Mouse (Mus musculus) forebrain, embryonic 11.5 days (tissue): ENCODE measurements around the gene Tnfrsf21. TPM values are rescaled to one million over a fixed set of nuclear protein-coding genes. Genes with fewer than 3 reads are reported as not detected.

ENCODE experiments used
- ATAC-seq: fragments of 200-750 bp; cut with Nextera tagmentation; replicated peaks from 2 replicates; pipeline ENCODE4 v1.8.0; 2017; ENCODE audit warnings: moderate TSS enrichment; ENCODE audit not compliant: low FRiP score
- DNase-seq: peaks from one replicate; pipeline ENCODE4 v3.0.0-alpha.2; 2017; ENCODE audit warnings: low spot score
- H3K27ac ChIP-seq: fragments of 300-500 bp; sonication (generic); 2 replicates; pipeline ENCODE4 v1.5.1; 2014; ENCODE audit warnings: low read depth, low read length
- H3K27me3 ChIP-seq: fragments of 300-500 bp; sonication (generic); 2 replicates; pipeline ENCODE4 v1.6.1; 2014; ENCODE audit warnings: mild to moderate bottlenecking, low read length, mixed read lengths; ENCODE audit not compliant: control insufficient read depth, insufficient read depth
- H3K36me3 ChIP-seq: fragments of 300-500 bp; sonication (generic); 2 replicates; pipeline ENCODE4 v1.6.1; 2014; ENCODE audit warnings: mild to moderate bottlenecking, low read length, moderate library complexity, mixed read lengths; ENCODE audit not compliant: control insufficient read depth, insufficient read depth
- H3K4me1 ChIP-seq: fragments of 300-500 bp; sonication (generic); replicated peaks from 2 replicates; pipeline ENCODE4 v1.6.1; 2014; ENCODE audit warnings: low read length, mixed read lengths; ENCODE audit not compliant: control insufficient read depth, insufficient read depth
- H3K4me2 ChIP-seq: fragments of 300-500 bp; sonication (generic); 2 replicates; pipeline ENCODE4 v1.6.1; 2014; ENCODE audit warnings: low read depth, mild to moderate bottlenecking, low read length, moderate library complexity, mixed read lengths; ENCODE audit not compliant: severe bottlenecking
- H3K4me3 ChIP-seq: fragments of 300-500 bp; sonication (generic); 2 replicates; pipeline ENCODE4 v1.5.1; 2014; ENCODE audit warnings: low read depth, low read length
- H3K9ac ChIP-seq: fragments of 300-500 bp; sonication (generic); 2 replicates; pipeline ENCODE4 v1.6.1; 2014; ENCODE audit warnings: low read length
- H3K9me3 ChIP-seq: fragments of 300-500 bp; sonication (generic); 2 replicates; pipeline ENCODE4 v1.6.1; 2016; ENCODE audit warnings: low read length, mixed read lengths; ENCODE audit not compliant: control insufficient read depth
- WGBS: fragments of 180-500 bp; shearing (Covaris S2); extraction: QIAGEN DNeasy Blood & Tissue Kit; methylation state at CpG from one replicate; pipeline ENCODE4 v1.1.7; 2014; 5-methylcytosine and 5-hydroxymethylcytosine counted together
- polyA plus RNA-seq: library from polyadenylated mRNA; unstranded; fragments of >200 nt; fragmentation: Nextera tagmentation; extraction: Ambion mirVana; gene quantifications from 2 replicates; pipeline ENCODE4 v1.2.1, GENCODE M21; 2014

Tnfrsf21 gene
- polyA plus RNA-seq, 1 experiment from 2014 or later = 33.4 TPM

DNA sequence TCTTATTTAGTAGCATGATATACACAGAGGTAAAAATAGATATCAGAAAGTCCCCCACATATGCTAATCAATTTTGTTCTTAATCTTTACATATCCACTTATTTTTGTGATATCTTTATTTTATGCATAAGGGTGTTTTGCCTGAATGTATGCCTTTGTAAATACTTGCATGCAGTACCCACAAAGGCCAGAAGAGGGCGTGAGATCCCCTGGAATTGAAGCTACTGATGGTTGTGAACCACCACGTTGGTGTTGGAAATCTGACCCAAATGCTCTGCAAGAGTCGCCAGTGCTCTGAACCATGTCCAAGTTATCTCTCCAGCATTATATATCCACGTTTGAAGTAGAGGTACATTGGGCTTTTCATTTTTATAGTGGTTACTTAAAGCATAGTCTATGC lies 28.7 kb upstream of the Tnfrsf21 start:
- Histone ChIP-seq H3K36me3 (no peaks in the 10 kb centered on the region), H3K4me1 (no peaks in the 10 kb centered on the region), H3K9ac (no peak overlapping the region), H3K9me3 (no peaks in the 10 kb centered on the region), H3K4me3 (no peak overlapping the region), H3K4me2 (no peak overlapping the region), H3K27ac (no peak overlapping the region), H3K27me3 (no peaks in the 10 kb centered on the region)
- 32% methylated on average over 4 of the region's 4 CpGs for WGBS
- no peak for DNase-seq
- no peak for ATAC-seq

DNA sequence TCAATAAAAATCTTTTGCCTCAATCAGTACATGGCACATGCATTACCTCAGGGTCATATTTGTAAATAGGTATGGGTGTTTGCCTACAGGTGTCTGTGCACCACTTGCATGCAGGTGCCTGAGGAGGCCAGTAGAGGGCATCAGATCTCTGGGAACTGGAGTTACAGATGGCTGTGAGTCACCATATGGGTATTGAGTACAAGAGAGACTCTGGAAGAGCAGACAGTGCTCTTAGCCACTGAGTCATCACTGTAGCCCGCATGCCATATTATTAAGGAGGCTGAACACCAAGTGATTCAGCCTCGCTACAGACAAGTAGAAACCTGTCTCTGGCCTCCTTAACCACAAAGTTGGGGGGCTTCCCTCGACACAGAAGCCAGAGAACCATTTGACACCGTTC lies 26.4 kb upstream of the Tnfrsf21 start:
- H3K4me2 ChIP-seq = no peak overlapping the region
- no peaks in the 10 kb centered on the region for H3K36me3 ChIP-seq
- H3K27ac ChIP-seq = no peak overlapping the region
- no peak for DNase-seq
- no peaks in the 10 kb centered on the region for H3K9me3 ChIP-seq
- WGBS = 90% methylated on average over 4 of the region's 4 CpGs
- H3K9ac ChIP-seq = no peak overlapping the region
- no peak for ATAC-seq
- no peak overlapping the region for H3K4me3 ChIP-seq
- H3K27me3 ChIP-seq = no peaks in the 10 kb centered on the region
- no peaks in the 10 kb centered on the region for H3K4me1 ChIP-seq

DNA sequence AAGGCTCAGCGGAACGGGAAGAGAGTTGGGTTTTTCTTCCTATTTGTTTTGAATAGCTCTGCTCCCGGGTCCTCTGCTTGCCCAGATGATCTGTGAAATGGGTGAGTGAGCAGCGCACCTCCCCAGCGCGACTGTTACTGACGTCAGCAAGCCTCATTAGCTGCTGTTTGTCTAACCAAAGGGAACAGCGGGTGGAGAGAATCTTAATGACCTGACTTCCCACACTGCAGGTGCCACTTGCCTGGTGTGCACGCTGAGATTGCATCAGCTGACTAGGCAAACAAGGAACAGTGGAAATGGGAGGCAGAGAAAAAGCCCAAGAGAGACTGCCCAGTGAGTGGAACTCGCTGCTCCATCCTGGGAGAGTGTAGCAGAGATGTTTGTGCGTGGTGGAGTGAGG lies 25.2 kb upstream of the Tnfrsf21 start:
- Histone ChIP-seq H3K27me3 (no peaks in the 10 kb centered on the region), H3K4me1 (no peaks in the 10 kb centered on the region), H3K4me3 (no peak overlapping the region), H3K36me3 (no peaks in the 10 kb centered on the region), H3K4me2 (no peak overlapping the region), H3K9me3 (no peaks in the 10 kb centered on the region), H3K27ac (no peak overlapping the region), H3K9ac (no peak overlapping the region)
- ATAC-seq = no peak
- WGBS = 60% methylated on average over 11 of the region's 11 CpGs
- no peak for DNase-seq

DNA sequence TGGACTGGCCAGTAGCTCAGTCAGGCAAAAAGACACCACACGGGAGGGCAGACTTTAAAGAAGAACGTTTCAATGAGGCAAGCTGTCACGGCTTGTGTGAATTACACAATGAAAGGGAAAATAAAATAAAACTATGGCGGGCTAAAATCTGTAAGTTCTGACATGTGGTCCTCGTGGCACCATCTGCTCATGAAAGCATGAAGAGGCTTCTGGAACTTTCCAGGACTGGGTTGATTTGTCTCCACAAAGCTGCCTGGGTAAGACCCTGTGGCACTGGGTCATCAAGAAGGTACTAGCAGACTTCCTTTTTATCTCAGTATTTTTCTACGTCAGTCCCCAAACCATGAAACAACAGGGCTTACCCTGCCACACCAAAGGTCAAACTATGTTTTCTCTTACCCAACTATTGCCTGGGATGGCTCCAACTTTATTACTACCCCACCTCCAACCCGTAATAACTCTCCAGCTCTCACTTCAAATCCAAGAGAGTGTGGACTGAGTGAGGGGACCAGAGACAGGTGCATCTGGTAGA lies 16.8 kb upstream of the Tnfrsf21 start:
- WGBS = 74% methylated on average over 7 of the region's 7 CpGs
- no peak overlapping the region for H3K4me2 ChIP-seq
- H3K27me3 ChIP-seq = no peaks in the 10 kb centered on the region
- H3K9ac ChIP-seq = no peak overlapping the region
- no peaks in the 10 kb centered on the region for H3K36me3 ChIP-seq
- no peaks in the 10 kb centered on the region for H3K4me1 ChIP-seq
- DNase-seq = no peak
- no peaks in the 10 kb centered on the region for H3K9me3 ChIP-seq
- H3K27ac ChIP-seq = no peak overlapping the region
- H3K4me3 ChIP-seq = no peak overlapping the region
- ATAC-seq = no peak

DNA sequence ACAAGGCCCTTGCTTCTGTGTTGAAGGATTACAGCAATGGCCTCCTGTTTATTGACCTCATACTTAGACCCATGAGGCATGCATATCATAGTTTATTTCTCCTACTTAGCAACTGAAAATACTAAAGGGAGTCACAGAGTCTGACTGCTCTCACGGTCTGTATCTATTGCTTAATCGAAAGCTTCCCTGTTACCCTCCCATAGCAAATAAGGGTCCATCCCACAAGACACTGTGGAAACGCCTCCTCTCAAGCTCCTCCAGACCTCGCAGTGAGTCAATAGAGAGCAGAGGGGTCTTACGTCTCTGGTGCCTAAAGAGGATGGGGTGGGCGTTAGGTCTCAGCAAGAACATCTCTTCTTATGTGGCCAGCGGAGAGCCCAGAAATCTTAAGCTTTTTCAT lies 15.8 kb upstream of the Tnfrsf21 start:
- Histone ChIP-seq H3K27ac (no peak overlapping the region), H3K9ac (no peak overlapping the region), H3K36me3 (no peaks in the 10 kb centered on the region), H3K9me3 (no peaks in the 10 kb centered on the region), H3K4me3 (no peak overlapping the region), H3K27me3 (no peaks in the 10 kb centered on the region), H3K4me1 (no peaks in the 10 kb centered on the region), H3K4me2 (no peak overlapping the region)
- no peak for ATAC-seq
- WGBS = 90% methylated on average over 7 of the region's 7 CpGs
- no peak for DNase-seq

DNA sequence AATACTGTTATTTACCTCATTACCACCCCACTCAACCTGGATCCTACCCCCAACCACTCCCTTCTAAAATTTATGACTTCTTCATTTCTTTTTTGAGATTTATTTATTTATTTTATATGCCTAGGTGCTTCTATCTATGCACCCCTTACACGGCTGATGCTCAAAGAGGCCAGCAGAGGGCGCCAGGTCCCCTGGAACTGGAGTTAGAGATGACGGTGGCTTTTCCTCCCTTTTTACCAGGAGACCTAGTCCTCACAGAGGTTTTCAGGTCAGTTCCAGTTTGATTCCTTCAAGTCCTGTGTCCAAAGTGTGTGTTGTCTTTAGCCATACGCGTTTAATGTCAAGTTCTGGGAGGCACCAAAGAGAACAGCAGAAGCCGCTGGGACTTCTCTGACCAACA lies 3.6 kb upstream of the Tnfrsf21 start:
- 18% methylated on average over 6 of the region's 6 CpGs for WGBS

DNA sequence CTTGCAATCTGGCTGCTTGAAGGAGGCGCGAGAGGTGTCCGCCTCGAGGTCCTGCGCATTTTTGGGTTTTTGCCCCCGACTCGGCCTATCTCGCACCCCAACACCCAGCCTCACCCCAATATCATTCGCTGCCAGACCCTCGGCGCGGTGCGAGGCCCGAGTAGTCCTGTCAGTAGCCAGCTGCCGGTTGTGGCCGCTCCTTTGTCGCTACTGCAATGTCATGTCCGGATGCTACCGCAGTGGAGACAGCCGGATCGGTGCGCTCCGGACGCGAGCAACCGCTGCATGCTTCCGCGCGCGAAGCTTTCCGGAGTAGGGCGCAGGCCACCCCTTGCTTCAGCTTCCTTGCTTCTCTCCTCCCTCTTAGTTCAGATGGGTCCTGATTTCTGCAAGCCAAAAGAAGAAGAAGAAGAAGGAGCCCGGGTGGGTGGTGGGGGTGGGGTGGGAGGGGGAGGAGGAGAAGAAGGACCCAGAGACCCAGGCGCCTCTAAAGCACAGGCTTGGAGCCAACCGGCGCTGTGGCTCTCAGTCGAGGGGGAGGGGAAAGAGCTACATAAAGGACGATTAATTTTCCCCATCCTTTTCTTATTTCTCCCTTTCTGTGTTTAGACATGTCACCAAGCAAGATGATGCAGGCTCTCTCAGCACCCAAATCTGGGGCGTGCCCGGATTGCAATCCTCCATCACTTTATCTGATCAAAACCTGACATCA lies 1.1 kb downstream of the Tnfrsf21 start:
- H3K4me1 ChIP-seq = no peaks in the 10 kb centered on the region; the same call in 1 of the 2 replicates
- H3K4me3 ChIP-seq = peak overlapping the region; percentile 79
- peak overlapping the region; percentile 91 for H3K9ac ChIP-seq
- no peak overlapping the region for H3K27ac ChIP-seq
- WGBS = 1% methylated on average over 39 of the region's 40 CpGs
- DNase-seq = peak; percentile 82
- peak overlapping the region; percentile 69 for H3K4me2 ChIP-seq
- ATAC-seq = peak; percentile 63
- no peaks in the 10 kb centered on the region for H3K36me3 ChIP-seq
- no peaks in the 10 kb centered on the region for H3K9me3 ChIP-seq
- no peaks in the 10 kb centered on the region for H3K27me3 ChIP-seq

More for the DNA sequence above, 3.6 kb upstream of the Tnfrsf21 start:
- H3K4me1 ChIP-seq = no peaks in the 10 kb centered on the region
- no peaks in the 10 kb centered on the region for H3K27me3 ChIP-seq
- peak; percentile 78 for DNase-seq
- no peak overlapping the region for H3K4me2 ChIP-seq
- H3K4me3 ChIP-seq = no peak overlapping the region
- H3K9me3 ChIP-seq = no peaks in the 10 kb centered on the region
- no peaks in the 10 kb centered on the region for H3K36me3 ChIP-seq
- no peak overlapping the region for H3K27ac ChIP-seq
- ATAC-seq = no peak
- H3K9ac ChIP-seq = no peak overlapping the region

DNA sequence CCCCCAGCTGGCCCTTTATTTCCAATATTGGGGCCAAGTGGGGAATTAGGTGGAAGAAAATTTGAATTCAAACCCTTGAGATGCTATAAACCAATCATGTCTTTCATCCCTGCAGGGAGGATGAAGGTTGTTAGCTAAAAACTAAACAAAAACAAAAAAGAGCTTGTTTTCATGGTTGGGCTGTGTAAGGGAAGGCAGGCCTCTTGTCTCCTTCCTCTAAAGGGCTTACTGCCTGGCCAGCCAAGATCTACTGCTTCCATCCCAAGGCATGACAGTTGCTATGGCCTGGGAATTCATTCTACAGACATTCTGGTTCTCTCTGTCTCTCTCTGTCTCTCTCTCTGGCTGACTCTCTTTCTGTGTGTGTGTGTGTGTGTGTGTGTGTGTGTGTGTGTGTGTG lies 1.7 kb downstream of the Tnfrsf21 start:
- no peak for DNase-seq
- no peaks in the 10 kb centered on the region; the same call in 1 of the 2 replicates for H3K4me1 ChIP-seq
- H3K27ac ChIP-seq = no peak overlapping the region
- no peaks in the 10 kb centered on the region for H3K27me3 ChIP-seq
- no peaks in the 10 kb centered on the region for H3K9me3 ChIP-seq
- no peaks in the 10 kb centered on the region; the same call in 1 of the 2 replicates for H3K36me3 ChIP-seq
- H3K4me2 ChIP-seq = peak overlapping the region; percentile 69
- H3K9ac ChIP-seq = peak overlapping the region; percentile 91
- no peak for ATAC-seq
- peak overlapping the region; percentile 79 for H3K4me3 ChIP-seq

DNA sequence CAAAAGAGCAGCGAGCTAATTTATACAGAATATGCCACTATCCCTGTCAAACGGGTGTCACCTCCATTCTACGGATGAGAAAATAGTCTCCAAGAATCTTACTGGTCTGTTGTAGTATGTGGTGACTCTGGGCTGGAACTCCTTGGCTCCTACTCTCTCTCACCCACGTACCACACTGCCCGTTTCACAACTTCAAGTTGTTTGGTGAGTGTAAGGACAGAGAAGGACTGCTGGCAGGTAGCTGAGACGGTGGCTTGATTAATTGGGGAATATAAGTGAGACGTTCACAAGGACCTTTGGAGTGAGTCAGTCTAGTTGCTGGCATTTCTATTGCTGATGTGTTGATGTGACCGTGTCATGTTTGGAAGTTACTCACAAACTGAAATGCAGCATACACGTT lies 3.3 kb downstream of the Tnfrsf21 start:
- no peak overlapping the region for H3K4me2 ChIP-seq
- H3K36me3 ChIP-seq = no peaks in the 10 kb centered on the region; the same call in 1 of the 2 replicates
- ATAC-seq (no peak), DNase-seq (no peak)
- no peak overlapping the region for H3K9ac ChIP-seq
- 96% methylated on average over 9 of the region's 9 CpGs for WGBS
- H3K27ac ChIP-seq = no peak overlapping the region
- H3K4me3 ChIP-seq = no peak overlapping the region
- no peaks in the 10 kb centered on the region for H3K27me3 ChIP-seq
- H3K9me3 ChIP-seq = no peaks in the 10 kb centered on the region
- no peaks in the 10 kb centered on the region; the same call in 1 of the 2 replicates for H3K4me1 ChIP-seq
